Mouse (Mus musculus): ENCODE results near the gene Ablim1.

- TF ChIP-seq CTCF (IDR thresholded peaks at IDR 0.05; ENCODE audit: insufficient read depth, low read depth, low read length) (no peak), POLR2A (IDR thresholded peaks at IDR 0.05; ENCODE audit: insufficient read depth, low read depth, low read length) (no peak)
These were observed 10.1 kb downstream of the Ablim1 start for GRCm38 (mm10) chr19:57304666-57305065.
